Mouse (Mus musculus) erythroblast, embryonic 14.5 days (primary cell): ENCODE data around the gene Lmod2. TPM values are rescaled to one million over a fixed set of nuclear protein-coding genes. Genes with fewer than 3 reads are reported as not detected.

Experiments
- H3K27me3 ChIP-seq: 2 replicates; pipeline ENCODE4 v1.6.1; 2012; ENCODE audit warnings: inconsistent platforms; ENCODE audit not compliant: control insufficient read depth
- H3K36me3 ChIP-seq: 2 replicates; pipeline ENCODE4 v1.6.1; 2012; ENCODE audit warnings: mild to moderate bottlenecking, inconsistent platforms; ENCODE audit not compliant: control insufficient read depth
- H3K4me1 ChIP-seq: 2 replicates; pipeline ENCODE4 v1.6.1; 2012; ENCODE audit warnings: inconsistent platforms; ENCODE audit not compliant: control insufficient read depth
- H3K4me3 ChIP-seq: replicated peaks from 2 replicates; pipeline ENCODE3; 2012; ENCODE audit warnings: moderate library complexity, mild to moderate bottlenecking, inconsistent platforms
- H3K9me3 ChIP-seq: 2 replicates; pipeline ENCODE4 v1.6.1; 2012; ENCODE audit warnings: low read length, inconsistent platforms, mixed read lengths; ENCODE audit not compliant: control insufficient read depth
- GATA1 ChIP-seq: IDR thresholded peaks from 2 replicates; pipeline ENCODE4 v1.6.1; 2012; ENCODE audit warnings: low read length, inconsistent platforms, mixed read lengths
- TAL1 ChIP-seq: IDR thresholded peaks from 3 replicates; pipeline ENCODE4 v1.6.1; 2012; ENCODE audit warnings: low read length, inconsistent platforms, mixed read lengths
- polyA plus RNA-seq: library from polyadenylated mRNA; stranded (reverse); fragments of >175 nt; gene quantifications from 2 replicates; pipeline ENCODE4 v1.2.3, GENCODE M21; 2012

Gene Lmod2
- polyA plus RNA-seq, 1 experiment, result not detected

DNA sequence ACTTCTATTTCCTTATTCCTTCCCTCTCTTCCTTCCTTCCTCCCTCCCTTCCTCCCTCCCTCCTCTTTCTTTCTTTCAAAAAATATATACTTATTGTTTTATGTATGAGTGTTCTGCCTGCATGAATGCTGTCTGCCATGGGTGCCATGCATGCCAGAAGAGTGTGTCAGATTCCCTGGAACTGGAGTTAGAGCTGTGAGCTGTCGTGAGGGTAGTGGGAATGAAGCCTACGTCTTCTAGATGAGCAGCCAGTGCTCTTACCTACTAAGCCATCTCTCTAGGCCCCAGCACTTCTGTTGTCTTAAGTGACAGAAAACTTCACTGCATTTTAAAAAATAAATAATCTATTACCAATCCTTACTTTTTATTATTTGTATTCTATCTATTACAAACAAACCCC, 23.4 kb downstream of the Lmod2 start:
- Histone ChIP-seq H3K4me1 (no peaks in the 10 kb centered on the region), H3K36me3 (peaks cover 68% of the 10 kb centered on the region), H3K9me3 (no peaks in the 10 kb centered on the region), H3K4me3 (no peak overlapping the region), H3K27me3 (no peaks in the 10 kb centered on the region)
- no peak for TF ChIP-seq GATA1
- TF ChIP-seq TAL1, result no peak

DNA sequence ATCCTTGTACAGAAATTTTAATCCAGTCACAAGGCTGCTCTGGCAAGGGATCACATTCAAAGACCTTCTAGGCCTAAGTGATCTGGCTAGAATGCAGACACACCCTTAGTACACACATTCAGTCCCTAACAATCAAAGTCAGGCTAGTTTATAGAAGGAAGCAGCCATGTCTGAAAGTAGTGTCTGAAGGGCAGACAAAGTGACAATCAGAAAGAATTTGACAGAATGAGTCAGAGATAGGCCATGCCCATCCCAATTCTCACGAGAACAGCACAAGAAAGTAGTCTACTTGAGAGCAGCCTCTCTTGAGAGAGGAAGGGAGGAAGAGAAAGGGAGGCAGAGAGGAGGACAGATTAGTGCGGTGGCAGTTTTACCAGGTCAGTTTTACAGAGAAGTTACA, 24.5 kb downstream of the Lmod2 start:
- peaks cover 65% of the 10 kb centered on the region for H3K36me3 ChIP-seq

DNA sequence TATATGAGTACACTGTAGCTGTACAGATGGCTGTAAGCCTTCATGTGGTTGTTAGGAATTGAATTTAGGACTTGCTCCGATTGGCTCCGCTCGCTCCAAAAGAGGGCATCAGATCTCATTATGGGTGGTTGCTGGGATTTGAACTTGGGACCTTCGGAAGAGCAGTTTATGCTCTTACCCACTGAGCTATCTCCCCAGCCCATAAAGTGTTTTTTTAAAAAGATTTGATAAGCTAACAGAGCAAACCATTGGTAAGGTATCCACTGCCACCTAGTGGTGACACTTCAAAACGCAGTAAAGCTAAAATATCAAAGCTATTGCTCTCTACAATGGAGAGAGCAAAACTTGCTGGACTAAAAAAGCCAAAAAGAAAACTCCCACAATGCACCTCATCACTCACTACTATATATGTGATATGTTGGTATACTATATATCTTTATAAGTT, 30.0 kb downstream of the Lmod2 start:
- TF ChIP-seq TAL1 (no peak), GATA1 (no peak)
- H3K27me3 ChIP-seq, result no peaks in the 10 kb centered on the region
- H3K36me3 ChIP-seq, result peaks cover 42% of the 10 kb centered on the region
- no peak overlapping the region for H3K4me3 ChIP-seq
- no peaks in the 10 kb centered on the region for H3K4me1 ChIP-seq
- no peaks in the 10 kb centered on the region for H3K9me3 ChIP-seq

More for the DNA sequence above, 24.5 kb downstream of the Lmod2 start:
- Histone ChIP-seq H3K27me3 (no peaks in the 10 kb centered on the region), H3K4me3 (no peak overlapping the region), H3K4me1 (no peaks in the 10 kb centered on the region), H3K9me3 (no peaks in the 10 kb centered on the region)
- TF ChIP-seq TAL1, result no peak
- no peak for TF ChIP-seq GATA1

DNA sequence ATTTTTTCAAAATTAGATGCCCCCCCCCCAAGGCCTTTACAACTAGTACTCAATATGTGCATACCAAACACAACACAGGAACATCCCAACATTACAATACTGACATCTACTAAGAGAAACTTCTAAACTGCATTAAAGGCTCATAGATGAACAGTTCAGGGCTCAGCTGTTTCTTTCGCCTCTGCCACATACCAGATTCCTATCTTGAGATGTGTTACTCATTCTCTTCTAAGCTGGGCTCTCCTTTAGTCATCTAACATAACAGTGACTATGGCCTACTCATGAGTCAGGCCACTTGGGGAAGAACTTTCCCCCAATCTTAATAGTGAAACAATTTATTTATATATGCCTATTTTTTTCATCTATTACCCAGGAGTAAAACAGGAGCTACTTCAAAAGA, 30.9 kb downstream of the Lmod2 start:
- peaks cover 46% of the 10 kb centered on the region for H3K36me3 ChIP-seq
- H3K9me3 ChIP-seq, result no peaks in the 10 kb centered on the region
- no peaks in the 10 kb centered on the region for H3K27me3 ChIP-seq
- H3K4me3 ChIP-seq, result no peak overlapping the region
- no peaks in the 10 kb centered on the region for H3K4me1 ChIP-seq
- TF ChIP-seq TAL1 (no peak), GATA1 (no peak)

DNA sequence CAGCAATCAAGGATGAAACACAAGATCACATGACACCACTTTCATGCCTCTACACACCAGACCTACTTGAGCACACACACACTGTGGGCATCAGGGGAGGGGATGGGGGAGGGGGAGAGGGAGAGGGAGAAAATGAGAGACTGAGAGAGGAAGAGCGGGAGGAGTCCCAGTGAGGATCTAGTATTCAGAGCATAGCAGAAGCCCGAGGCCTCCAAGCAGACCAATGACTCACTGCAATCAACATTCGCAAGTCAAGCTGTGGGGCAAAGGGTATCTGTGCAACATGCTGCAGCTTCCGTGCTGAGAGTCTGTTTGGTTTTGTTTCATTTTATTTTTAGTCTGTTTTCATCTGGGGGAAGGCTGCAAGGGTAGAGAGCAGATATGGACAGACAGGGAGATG, 34.5 kb downstream of the Lmod2 start:
- H3K27me3 ChIP-seq, result no peaks in the 10 kb centered on the region
- no peaks in the 10 kb centered on the region for H3K4me1 ChIP-seq
- H3K36me3 ChIP-seq, result peaks cover 43% of the 10 kb centered on the region
- no peak overlapping the region for H3K4me3 ChIP-seq
- H3K9me3 ChIP-seq, result no peaks in the 10 kb centered on the region
- TF ChIP-seq GATA1 (no peak), TAL1 (no peak)

DNA sequence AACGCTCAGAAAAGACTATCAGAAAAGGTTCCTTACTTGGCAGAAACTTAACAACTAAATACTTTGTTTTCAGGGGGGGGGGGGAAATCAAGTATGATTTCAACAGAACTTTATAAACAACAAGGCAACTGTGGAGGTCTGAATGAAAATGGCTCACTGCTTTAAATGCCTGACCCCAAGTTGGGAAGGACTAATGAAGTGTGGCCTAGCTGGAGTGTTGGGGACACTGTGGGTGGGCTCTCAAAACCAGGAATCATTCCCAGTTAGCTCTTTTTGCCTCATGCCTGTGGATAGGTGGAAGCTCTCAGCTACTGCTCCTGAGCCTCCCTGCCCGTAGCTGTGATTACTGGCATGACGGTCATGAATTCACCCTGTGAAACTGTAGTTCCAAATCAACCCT, 36.5 kb downstream of the Lmod2 start:
- no peaks in the 10 kb centered on the region for H3K27me3 ChIP-seq
- H3K4me1 ChIP-seq, result no peaks in the 10 kb centered on the region
- H3K4me3 ChIP-seq, result no peak overlapping the region
- TF ChIP-seq TAL1 (no peak), GATA1 (no peak)
- peaks cover 46% of the 10 kb centered on the region for H3K36me3 ChIP-seq
- H3K9me3 ChIP-seq, result no peaks in the 10 kb centered on the region

DNA sequence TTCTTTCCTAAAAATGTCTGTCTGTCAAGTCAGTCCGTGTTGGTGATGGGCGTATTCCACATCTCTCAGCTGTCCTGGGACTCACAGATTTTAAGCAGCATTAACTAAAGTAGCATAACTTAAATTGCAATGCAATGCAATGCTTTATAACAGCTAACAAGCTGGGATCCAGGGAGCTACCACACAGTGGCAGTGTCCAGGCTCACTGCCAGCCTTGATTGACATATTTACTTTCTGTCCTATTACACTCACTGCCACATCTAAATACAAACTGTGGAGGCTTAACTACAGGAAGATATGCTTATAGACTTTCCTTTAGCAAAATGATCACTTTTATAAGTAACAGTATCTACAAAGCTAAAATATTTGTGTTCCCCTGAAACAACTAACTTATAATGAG, 38.3 kb downstream of the Lmod2 start:
- Histone ChIP-seq H3K36me3 (peaks cover 44% of the 10 kb centered on the region), H3K27me3 (no peaks in the 10 kb centered on the region), H3K9me3 (no peaks in the 10 kb centered on the region), H3K4me1 (no peaks in the 10 kb centered on the region; the same call in 1 of the 2 replicates), H3K4me3 (no peak overlapping the region)
- TF ChIP-seq TAL1 (no peak), GATA1 (no peak)

DNA sequence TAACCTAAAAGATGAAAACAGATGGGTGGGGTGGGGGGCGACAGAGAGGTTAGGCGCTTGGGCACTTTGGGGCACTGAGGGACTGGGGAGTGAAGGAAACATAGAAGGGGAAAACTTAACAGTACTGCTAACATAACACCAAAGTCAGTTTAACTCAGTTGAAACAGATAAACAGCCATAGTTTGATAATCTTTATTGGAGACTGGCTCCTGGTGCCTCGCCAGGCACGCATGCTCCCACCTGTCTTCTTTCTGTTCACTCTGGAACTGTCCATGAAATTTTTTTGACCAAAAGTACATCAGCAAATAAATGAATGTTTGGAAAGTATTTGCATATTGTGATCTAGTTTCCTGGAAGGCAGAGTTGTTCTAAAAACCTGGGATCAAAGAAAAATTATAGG, 43.7 kb downstream of the Lmod2 start:
- Histone ChIP-seq H3K27me3 (no peaks in the 10 kb centered on the region), H3K36me3 (peaks cover 15% of the 10 kb centered on the region), H3K4me3 (no peak overlapping the region), H3K9me3 (no peaks in the 10 kb centered on the region), H3K4me1 (peaks cover 3% of the 10 kb centered on the region)
- TF ChIP-seq GATA1 (no peak), TAL1 (no peak)

DNA sequence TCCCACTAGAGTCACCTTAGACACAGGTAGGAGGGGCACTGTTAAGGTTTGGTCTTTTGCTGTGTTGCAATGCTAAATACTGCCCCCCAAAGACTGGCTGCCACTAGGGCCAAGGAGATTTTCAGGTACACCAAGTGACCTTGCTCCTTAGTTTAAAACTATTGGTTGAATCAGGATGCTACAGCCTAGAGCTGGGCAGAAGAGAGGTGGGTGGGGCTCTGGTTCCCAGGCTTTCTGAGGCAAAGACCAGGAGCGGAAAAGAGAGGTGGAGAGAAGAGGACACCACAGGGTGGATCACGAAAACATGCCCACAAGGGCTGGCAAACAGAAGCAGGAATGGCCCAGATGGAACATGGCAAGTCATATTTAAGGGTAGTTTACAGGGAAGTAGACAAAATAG, 44.6 kb downstream of the Lmod2 start:
- H3K36me3 ChIP-seq, result peaks cover 15% of the 10 kb centered on the region
- H3K4me1 ChIP-seq, result peaks cover 4% of the 10 kb centered on the region
- no peak overlapping the region for H3K4me3 ChIP-seq
- no peaks in the 10 kb centered on the region for H3K9me3 ChIP-seq
- no peak for TF ChIP-seq TAL1
- no peaks in the 10 kb centered on the region for H3K27me3 ChIP-seq

DNA sequence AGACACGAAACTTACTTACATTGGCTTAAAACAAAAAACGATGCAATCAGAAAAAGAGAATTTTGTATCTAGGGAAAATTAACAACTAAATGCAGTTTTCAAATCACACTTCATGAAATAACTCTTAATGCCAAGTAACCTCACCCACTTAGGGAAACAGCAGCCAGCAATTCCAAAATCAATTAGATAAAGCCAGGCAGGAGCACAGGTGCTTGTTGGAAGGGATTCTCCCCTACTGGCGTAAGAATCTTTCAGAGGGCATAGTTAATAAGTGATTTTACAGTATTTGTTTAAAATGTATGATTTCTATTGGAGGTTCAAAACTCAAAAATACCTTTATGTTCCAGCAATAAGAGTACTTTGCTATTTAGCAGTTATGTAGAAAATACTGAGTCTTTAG, 45.4 kb downstream of the Lmod2 start:
- Histone ChIP-seq H3K9me3 (no peaks in the 10 kb centered on the region), H3K27me3 (no peaks in the 10 kb centered on the region), H3K36me3 (peaks cover 13% of the 10 kb centered on the region), H3K4me3 (no peak overlapping the region), H3K4me1 (peaks cover 11% of the 10 kb centered on the region)
- TF ChIP-seq GATA1, result no peak
- no peak for TF ChIP-seq TAL1
